Mouse (Mus musculus) lung, postnatal 4 days (tissue): ENCODE measurements around the gene Col6a4.

Source experiments
- DNase-seq, 2 experiments: peaks; one replicate each; pipeline ENCODE4 v3.0.0; 2021

Gene Col6a4

GRCm38 (mm10) chr9:106096683-106097082, at the start of gene Col6a4:
TSS of gene Col6a4 (minus strand) at chr9:106096783.
- DNase-seq: no peak

GRCm38 (mm10) chr9:106145582-106145981, 49.0 kb upstream of the Col6a4 start:
- DNase-seq: no peak

GRCm38 (mm10) chr9:106144176-106144575, 47.6 kb upstream of the Col6a4 start:
- DNase-seq: no peak

- DNase-seq: no peak
These were observed 45.4 kb upstream of the Col6a4 start for GRCm38 (mm10) chr9:106141955-106142354.

GRCm38 (mm10) chr9:106139763-106140162, 43.2 kb upstream of the Col6a4 start:
- peak; percentile 33 to 58 for DNase-seq

- no peak for DNase-seq
These were observed 41.2 kb upstream of the Col6a4 start for GRCm38 (mm10) chr9:106137671-106138216.

- no peak for DNase-seq
These were observed 33.7 kb upstream of the Col6a4 start for GRCm38 (mm10) chr9:106130250-106130649.

- no peak for DNase-seq
These were observed 32.5 kb upstream of the Col6a4 start for GRCm38 (mm10) chr9:106129072-106129471.

GRCm38 (mm10) chr9:106126786-106127251, 30.2 kb upstream of the Col6a4 start:
- DNase-seq: no peak

GRCm38 (mm10) chr9:106123599-106123998, 27.0 kb upstream of the Col6a4 start:
- DNase-seq: peak in 1 of 2 experiments; percentile 30

- no peak for DNase-seq
These were observed 22.5 kb upstream of the Col6a4 start for GRCm38 (mm10) chr9:106119075-106119474.

GRCm38 (mm10) chr9:106115801-106116424, 19.3 kb upstream of the Col6a4 start:
- no peak for DNase-seq

- DNase-seq: peak; percentile 77 to 79
These were observed 16.3 kb upstream of the Col6a4 start for GRCm38 (mm10) chr9:106112770-106113423.

- DNase-seq: no peak
These were observed 9.7 kb upstream of the Col6a4 start for GRCm38 (mm10) chr9:106106241-106106640.

GRCm38 (mm10) chr9:106104401-106104800, 7.8 kb upstream of the Col6a4 start:
- DNase-seq: no peak

GRCm38 (mm10) chr9:106101166-106101565, 4.6 kb upstream of the Col6a4 start:
- DNase-seq: no peak

GRCm38 (mm10) chr9:106100262-106100661, 3.7 kb upstream of the Col6a4 start:
- DNase-seq: no peak

GRCm38 (mm10) chr9:106099379-106100021, 2.9 kb upstream of the Col6a4 start:
- DNase-seq: no peak

- DNase-seq: no peak
These were observed 15.1 kb downstream of the Col6a4 start for GRCm38 (mm10) chr9:106081528-106081927.

- DNase-seq: peak in 1 of 2 experiments; percentile 53
These were observed 16.1 kb downstream of the Col6a4 start for GRCm38 (mm10) chr9:106080261-106081033.

- no peak for DNase-seq
These were observed 18.6 kb downstream of the Col6a4 start for GRCm38 (mm10) chr9:106077953-106078352.

- no peak for DNase-seq
These were observed 20.3 kb downstream of the Col6a4 start for GRCm38 (mm10) chr9:106076234-106076633.

GRCm38 (mm10) chr9:106073956-106074355, 22.6 kb downstream of the Col6a4 start:
- DNase-seq: no peak
